In the genomic region with DNA sequence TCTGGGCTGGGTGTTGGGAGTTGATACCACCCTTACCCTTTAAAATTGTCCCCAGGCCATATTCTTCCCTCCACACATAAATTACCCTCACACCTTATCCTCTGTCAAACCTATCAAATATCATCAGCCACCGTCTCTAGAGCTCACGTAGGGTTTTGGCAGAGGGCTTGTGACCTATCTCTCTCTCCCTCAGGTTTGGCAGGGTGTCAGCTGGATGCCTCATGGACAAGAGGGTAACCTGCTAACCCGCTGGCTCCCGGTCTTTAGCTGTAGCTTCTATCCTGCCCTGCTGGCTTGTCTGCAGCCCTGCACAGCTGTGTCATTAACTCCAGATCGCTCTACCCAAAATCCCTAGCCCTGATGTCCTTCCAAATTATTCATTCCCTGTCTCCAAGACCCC, we compare ENCODE assay signal across 10 mouse cellular contexts. TPM values are rescaled to one million over a fixed set of nuclear protein-coding genes. Genes with fewer than 3 reads are reported as not detected.
DNase-seq lines count a peak whose midpoint lies in the region.
"Had no signal": no experiment of that assay in that cellular context is flagged by ENCODE, and none has a peak within 500 bp of the region (broad histone marks: within the 10 kb centered on the region; RNA-seq: fewer than 3 reads in every experiment).

No protein-coding gene starts in this region.

- DNase-seq in kidney, postnatal 25 days = peak; percentile 16 to 43
- DNase-seq in kidney, adult 9 months = no peak
- peak; percentile 10 for DNase-seq in cerebellum, adult 9-11 months
- DNase-seq in gastrocnemius, postnatal 25 days = peak; percentile 82
- DNase-seq in heart, postnatal 4 days = peak; percentile 82
- no peak for DNase-seq in urinary bladder, postnatal 10 days (ENCODE audit: low spot score)
- no peak for DNase-seq in frontal cortex, postnatal 25 days (ENCODE audit: low spot score in 2 of 2)
- DNase-seq: lung, adult 2 months had no signal

RNA-seq across cellular contexts. Expression of a gene that starts 14.4 kb away (rescaled TPM):
- total RNA-seq in gastrocnemius, postnatal 25 days (2021) = 1 to 10 TPM in 1 of 2 experiments, under 1 TPM in 1; 0.95 to 1.4 TPM
- total RNA-seq in heart, postnatal 4 days (2021) = under 1 TPM; 0.19 to 0.61 TPM
- total RNA-seq: hematopoietic stem cell, adult 5-6 weeks; layer of hippocampus, postnatal 14 days had no signal

Comparison
In these comparisons a context has a peak if more than half of its experiments do, and no peak if none do; other contexts are left out.
1. DNase-seq: peak in kidney, postnatal 25 days (2 of 2), cerebellum, adult 9-11 months (single experiment), gastrocnemius, postnatal 25 days (single experiment) and heart, postnatal 4 days (single experiment); none in kidney, adult 9 months (single experiment), urinary bladder, postnatal 10 days (single experiment) and frontal cortex, postnatal 25 days (0 of 2).